Mouse (Mus musculus) embryo, embryonic 11 days (tissue): ENCODE data around the gene Tmem215.

Experiments used
- DNase-seq: peaks from one replicate; pipeline ENCODE4 v3.0.0-alpha.2; 2015

Tmem215 gene

DNA sequence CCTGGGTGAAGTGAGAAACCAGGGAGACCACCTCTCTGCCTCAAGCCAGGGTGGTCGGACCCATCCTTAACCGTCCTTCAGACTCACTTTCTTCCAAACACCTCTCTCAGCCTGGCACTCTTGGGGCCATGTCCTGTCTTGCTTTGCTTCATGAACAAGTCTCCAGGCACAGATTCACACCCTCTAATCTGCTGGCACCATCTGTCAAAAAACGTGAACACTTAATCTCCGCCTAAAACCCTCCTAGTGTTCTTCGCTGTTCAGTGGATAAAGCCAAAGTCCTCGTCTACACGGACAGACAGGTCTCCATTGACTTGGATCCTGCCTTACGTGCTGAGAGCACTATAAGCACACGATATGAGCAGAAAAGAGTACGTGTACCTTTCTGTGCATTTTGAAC is at the start of gene Tmem215:
Gene Tmem215, plus strand, starts transcription at position 301 of the 400 bp plus-strand sequence.
- DNase-seq, result no peak

DNA sequence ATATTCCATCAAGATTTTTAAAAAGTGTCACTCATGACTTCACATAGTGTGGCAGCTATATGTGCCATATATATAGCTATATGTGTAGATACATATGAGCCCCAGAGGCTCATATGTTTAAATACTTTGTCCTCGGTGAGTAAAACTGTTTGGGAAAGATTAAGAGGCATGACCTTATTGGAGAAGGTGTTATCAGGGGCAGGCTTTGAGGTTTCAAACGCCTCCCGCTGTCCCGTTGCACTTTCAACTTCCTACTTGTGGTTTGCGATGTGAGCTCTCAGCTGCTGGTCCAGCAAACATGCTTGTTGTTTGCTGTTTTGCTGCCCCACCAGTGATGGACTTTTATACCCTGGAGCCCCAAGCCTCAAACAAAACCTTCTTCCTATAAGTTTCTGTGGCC is 40.1 kb upstream of the Tmem215 start:
- DNase-seq, result no peak

DNA sequence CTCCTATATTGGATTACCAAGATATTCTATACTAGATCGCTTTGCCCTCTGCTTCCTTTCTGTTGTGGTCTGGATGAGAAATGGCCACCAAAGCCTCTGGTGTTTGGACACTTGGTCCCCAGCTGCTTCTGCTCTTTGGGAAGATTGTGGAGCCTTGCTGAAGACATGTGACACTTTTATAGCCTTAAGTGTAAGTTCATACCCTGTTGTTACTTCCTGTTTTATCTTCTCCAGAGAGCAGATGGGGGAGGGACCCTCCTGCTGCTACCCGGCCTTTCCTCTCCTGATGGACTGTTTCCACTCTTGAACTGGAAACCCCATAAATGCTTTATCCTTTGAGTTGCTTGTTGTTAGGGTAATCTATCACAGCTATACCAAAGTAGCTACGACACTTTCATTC is 38.6 kb upstream of the Tmem215 start:
- peak; percentile 1 for DNase-seq

DNA sequence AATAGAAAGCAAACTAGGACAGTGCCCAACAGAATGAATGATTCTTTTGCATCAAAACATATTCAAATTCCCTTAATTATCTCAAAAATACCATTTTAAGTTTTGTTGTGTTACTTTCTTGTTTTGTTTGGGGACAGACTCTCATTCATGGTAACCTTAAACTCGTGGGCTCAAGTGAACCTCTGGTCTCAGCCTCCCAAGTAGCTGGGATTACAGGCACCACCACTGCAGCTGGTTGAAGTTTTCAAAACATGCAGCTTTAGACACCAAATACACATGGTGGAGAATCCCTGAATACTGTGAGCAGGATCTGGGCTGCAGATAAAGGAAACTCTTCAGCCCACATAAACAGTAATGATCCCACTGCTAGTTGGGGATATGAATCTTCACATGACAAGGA is 37.6 kb upstream of the Tmem215 start:
- DNase-seq, result no peak

DNA sequence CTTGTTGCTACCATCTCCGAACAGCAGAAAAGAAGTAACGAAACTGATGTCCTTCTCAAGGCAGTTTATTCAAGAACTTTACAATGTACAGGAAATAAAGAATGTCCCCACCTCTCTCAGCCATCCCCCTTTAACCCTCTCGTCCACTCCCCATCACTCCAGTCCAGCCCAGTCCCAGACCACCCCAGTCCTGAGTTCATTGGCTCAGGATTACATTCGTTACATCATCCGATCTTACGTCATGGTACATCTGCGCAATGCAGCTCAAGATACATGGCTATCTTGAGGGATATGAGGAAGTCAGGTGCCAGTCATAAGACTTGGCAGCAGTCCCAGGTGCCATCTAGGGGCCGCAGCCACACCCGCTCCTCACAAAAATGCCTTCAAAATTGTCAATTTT is 28.4 kb upstream of the Tmem215 start:
- DNase-seq, result no peak

DNA sequence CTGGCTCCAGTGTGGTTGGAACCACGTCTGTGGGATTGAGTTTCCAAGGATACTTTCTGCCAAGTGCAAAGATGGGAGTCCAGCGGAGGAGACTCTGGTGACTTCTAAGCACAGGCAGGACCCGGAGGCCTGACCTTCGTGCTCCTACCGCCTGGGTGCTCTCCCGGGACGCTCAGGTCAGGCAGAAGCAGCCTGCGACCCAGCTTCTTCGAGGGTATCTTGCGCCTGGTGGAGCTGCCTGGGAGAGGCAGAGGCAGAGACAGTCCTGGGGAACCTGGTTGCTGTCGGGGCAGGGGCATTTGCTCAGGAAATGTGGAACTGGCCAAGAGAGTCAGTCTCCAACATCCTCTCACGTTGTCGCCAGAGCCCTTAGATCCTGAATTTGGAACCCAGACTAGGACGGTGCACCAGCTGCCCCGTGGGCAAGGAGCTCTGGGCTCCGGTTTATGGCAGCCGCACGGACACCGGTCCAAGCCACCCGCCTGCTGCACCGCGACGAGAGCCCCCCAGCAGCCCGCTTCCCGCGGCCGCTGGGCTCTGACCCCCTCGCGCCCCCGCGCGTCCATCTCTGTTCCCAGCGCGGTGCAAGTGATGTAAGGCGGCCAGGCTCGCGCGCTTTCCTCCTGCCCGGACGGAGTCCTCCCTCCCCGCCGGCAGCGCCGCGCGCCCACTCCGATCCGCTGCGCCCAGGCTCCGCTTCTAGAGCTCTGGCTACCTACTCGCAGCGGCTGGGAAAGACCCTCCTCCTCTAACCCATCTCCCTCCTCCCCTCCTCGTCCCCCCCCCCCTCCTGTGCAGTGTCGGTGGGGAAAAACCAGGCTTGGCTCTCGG is 935 bp downstream of the Tmem215 start:
- peak; percentile 88 for DNase-seq

DNA sequence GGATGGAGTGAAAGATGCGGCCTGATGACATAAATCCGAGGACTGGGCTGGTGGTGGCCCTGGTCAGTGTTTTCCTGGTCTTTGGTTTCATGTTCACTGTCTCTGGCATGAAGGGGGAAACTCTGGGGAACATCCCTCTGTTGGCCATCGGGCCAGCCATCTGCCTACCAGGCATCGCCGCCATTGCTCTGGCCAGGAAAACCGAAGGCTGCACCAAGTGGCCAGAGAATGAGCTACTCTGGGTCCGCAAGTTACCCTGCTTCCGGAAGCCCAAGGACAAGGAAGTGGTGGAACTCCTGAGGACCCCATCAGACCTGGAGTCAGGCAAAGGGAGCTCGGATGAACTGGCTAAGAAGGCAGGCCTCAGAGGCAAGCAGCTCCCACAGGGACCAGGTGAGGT is 1.9 kb downstream of the Tmem215 start:
- DNase-seq, result no peak

DNA sequence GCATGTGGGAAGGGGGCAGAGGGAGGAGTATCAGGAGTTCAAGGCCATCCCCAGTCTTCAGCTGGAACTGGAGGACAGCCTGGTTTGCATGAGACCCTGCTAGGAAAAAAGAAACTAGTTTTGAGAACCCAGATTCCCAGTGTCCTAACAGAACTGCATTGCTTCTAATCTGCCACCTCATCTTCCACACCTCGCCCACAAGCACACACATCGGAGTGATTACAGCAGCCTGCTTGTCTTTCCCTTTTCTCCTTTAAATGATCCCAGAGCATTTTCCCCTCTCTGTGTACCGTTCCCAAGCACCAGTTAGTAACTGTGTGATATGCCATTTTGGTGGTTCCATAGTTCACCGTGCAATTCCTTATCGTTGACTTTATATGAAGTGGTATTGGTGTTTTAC is 6.0 kb downstream of the Tmem215 start:
- no peak for DNase-seq

DNA sequence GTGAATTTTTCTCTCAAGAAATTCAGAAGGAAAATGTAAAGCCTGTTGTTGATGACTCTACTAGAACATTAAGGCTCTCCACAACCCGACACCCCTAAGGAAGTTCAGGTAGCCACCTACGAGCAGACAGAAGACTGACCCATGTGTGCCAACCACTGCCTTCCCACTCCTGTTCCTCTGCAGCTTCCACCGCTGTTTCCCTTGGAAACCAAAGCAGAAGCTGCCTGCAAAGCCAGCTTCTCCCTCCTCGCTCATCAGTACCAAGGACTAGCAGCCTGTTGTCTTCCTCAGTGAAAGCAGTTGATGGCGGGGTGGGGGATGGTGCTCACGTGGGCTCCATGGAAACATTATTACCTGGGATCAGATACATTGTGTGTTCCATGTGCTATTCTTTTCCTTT is 14.6 kb downstream of the Tmem215 start:
- DNase-seq, result no peak

DNA sequence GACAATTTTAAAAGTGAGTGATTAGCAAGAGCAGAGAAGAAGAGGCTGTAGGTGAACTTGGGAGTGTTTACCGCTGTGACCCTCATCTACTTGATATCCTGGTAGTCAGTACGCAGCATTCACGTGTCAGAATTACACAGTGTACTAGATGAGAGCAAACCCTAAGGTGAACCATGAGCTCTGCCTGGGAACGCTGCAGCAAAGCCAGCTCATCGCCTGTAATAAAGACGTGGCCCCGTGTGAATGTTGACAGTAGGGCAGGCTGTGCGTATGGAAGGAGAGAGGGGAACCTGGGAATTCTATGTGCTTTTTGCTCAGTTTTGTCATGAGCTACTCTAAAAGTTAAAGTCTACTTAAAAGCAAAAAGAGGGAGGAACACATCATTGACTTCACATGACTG is 19.8 kb downstream of the Tmem215 start:
- no peak for DNase-seq

DNA sequence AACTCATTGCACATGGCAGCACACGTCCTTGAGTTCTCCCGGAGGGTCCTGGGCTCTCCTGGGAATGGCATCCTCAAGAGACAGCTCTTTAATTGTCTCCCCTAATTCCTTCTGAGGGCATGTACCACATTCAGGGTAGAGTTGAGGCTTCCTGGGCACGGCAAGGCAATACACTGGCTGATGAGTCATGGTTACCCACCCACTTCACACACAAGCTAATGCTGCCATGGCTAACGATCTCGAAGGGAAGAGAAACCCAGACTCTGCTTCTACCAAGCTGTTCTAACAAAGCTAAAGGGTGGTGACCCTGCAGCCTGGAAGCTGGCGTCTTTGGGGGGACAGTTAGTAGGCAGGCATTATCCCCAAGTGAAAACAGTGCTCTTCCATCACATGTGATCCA is 24.4 kb downstream of the Tmem215 start:
- no peak for DNase-seq

DNA sequence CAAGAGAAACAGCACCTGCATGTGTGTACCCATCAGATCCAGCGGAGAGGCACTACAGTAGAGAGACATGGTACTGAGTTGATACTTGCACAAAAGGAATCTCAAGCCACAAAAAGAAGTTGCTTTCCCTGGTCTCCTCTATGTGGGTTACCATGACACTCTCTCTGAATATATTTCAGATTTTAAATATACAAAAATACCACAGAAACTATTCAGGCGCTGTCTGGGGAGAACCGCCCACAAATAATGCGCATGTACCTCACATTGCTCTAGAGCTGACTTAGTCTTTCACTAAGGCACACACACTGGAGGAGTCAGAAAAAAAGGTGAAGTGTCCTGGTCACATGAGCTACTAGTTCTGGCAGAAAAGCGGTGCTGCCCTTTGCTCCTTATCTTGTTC is 24.8 kb downstream of the Tmem215 start:
- DNase-seq, result no peak

DNA sequence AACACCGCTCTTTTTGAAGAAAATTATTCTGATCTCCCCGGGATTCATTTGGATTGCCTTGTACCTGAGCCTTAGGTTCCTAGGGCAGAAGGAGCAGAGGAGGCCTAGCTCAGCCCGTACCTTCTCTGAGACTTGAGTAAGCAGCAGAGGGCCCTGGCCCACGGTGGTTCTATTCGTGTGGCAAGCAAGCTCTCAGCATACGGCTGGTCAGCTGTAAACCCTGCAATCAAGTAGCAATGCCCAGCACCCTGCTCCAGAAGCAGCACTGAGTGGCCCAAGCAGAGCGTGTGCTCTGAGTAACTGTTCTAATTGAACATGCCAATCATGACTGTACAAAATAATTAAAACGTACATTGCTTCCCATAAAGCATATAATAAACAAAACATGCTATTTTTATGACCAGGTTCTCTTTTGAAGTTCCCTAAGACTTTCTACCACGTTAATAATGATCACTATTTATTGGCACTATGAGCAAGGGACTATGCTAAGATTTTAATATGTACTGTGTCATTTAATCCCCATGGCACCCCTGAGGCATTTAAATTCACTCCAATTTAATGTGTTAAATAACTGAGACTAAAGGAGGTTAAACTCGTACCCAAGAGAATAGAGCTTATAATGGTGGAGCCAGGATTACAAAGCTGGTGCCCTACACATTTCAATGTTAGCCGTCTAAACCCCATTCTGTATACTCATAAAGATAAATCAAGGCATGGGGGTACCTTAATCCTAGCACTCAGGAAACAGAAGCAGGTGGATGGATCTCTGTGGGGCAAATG is 28.0 kb downstream of the Tmem215 start:
- DNase-seq, result no peak

DNA sequence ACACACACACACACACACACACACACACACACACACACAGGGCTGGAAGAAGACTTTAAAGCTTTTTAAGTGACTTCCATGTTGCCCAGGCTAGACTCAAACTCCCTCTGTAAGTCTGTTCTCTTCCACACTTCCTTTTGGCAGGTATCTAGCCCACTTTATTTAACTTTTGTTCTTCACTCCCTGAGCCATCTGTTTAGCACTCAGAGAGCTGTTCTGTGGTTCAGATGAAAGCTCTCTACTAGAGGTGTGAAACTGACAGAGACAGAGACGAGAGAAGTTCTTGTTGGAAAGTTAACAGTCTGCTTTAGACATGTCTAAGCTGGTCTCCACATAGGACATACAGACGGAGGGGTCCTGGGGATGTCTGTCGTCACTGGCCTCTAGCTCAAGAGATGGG is 30.5 kb downstream of the Tmem215 start:
- no peak for DNase-seq

DNA sequence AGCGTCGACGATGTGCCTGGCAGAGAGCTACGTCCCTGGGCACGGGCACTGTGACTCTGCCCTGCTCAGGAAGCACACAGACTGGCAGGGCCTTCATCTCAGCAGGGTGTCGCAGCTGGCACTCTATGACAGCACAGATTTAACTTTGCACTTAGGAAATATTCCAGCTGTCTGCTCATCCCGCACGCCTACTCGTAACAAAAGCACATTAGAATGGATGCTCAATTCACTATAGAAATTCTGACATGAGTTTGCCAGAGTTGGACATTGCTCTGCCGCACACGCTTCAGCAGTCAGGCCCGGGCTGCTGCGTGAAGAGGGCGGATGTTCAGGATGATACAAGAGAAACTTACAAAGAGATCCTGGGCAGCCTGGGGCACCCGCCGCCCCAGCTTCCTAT is 37.6 kb downstream of the Tmem215 start:
- DNase-seq, result no peak

DNA sequence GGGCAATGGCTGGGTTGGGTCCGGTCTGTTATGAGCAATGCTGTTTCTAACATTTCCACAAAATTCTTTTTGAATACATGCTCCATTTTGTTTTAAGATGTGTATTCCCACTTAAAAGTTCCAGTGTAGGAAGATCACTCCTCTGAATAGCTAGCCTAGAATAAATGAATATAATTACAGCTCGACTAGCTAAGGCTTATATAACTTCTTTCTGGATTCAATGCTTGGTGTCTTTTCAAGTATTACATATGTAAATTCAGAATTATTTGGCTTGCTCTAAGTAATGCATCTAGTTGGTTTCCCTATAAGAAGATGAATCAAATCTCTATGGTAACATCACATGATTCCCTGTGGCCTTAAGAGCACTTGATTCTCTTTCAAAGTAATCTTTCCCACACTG is 41.3 kb downstream of the Tmem215 start:
- DNase-seq, result no peak

DNA sequence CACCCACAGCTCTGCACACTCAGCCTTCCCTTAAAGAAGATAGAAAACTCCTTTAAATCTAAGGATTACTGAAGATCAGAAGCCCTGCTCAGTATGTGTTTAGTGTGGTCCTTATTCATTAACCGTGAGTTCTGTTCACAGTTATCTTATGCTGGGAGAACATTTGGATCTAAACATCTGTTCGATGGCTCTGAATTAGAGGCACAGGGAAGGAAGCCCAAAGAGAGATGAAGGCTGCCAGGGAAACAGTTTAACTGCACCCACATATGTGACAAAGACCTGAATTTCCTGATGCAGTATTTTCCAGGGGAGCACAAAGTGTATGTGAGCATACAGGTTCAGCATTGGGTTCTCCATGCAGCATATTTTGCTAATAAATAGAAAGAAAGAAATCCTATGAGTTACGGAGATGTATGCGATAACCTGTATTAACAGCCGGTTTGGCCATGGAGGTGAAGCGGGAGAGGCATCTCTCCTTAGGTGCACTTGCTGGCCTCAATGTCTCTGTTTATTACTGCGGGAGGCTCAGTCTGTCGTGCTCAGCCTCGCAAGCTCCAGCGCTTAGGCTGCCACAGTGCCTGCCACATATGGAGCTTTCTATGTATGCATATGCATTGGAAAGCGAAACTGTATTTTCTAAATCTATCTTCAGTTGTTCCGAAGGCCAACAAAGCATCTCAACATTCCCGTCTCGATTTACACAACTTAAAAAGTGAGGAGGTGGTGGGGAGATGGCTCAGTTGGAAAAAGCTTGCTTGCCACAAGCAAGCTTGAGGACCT is 46.8 kb downstream of the Tmem215 start:
- no peak for DNase-seq
